Mouse (Mus musculus) layer of hippocampus, adult 2 months (tissue): ENCODE measurements around the gene Gm45623. TPM values are rescaled to one million over a fixed set of nuclear protein-coding genes. Genes with fewer than 3 reads are reported as not detected.

ENCODE experiments used
- DNase-seq, 2 experiments: peaks; one replicate each; pipeline ENCODE4 v3.0.0; 2022; ENCODE audit warnings: low spot score in 2 of 2
- H3K27ac ChIP-seq: fragments of 200-600 bp; 2 replicates; pipeline ENCODE4 v1.8.1; 2022
- H3K4me3 ChIP-seq: fragments of 200-600 bp; 2 replicates; pipeline ENCODE4 v1.8.1; 2022; ENCODE audit warnings: mild to moderate bottlenecking
- CTCF ChIP-seq: fragments of 200-600 bp; conservative IDR thresholded peaks from 2 replicates; pipeline ENCODE4 v1.8.1; 2022; ENCODE audit warnings: antibody characterized with exemption, mild to moderate bottlenecking, moderate library complexity
- total RNA-seq, 2 experiments: library from RNA; stranded (reverse); gene quantifications; 2 replicates each; pipeline ENCODE4 v1.2.3; 2021

The Gm45623 gene
- total RNA-seq, 2 experiments from 2014 or later: 0.96 to 1.6 TPM

- peak in 1 of 2 experiments; percentile 33 for DNase-seq
- TF ChIP-seq CTCF: no peak
- H3K27ac ChIP-seq: peak overlapping the region; percentile 71
- no peak overlapping the region for H3K4me3 ChIP-seq
Measured at GRCm38 (mm10) chr13:56770136-56770578, 16.5 kb upstream of the Gm45623 start.

GRCm38 (mm10) chr13:56769431-56769830 is 15.8 kb upstream of the Gm45623 start:
- DNase-seq: no peak
- Histone ChIP-seq H3K4me3 (no peak overlapping the region), H3K27ac (peak overlapping the region; percentile 57)
- no peak for TF ChIP-seq CTCF

- no peak for TF ChIP-seq CTCF
- peak overlapping the region; percentile 62 for H3K27ac ChIP-seq
- no peak for DNase-seq
- no peak overlapping the region for H3K4me3 ChIP-seq
Measured at GRCm38 (mm10) chr13:56766211-56766610, 12.6 kb upstream of the Gm45623 start.

GRCm38 (mm10) chr13:56765284-56766032 is 11.8 kb upstream of the Gm45623 start:
- Histone ChIP-seq H3K4me3 (no peak overlapping the region), H3K27ac (peak overlapping the region; percentile 62)
- TF ChIP-seq CTCF: no peak
- DNase-seq: no peak

- TF ChIP-seq CTCF: no peak
- H3K4me3 ChIP-seq: no peak overlapping the region; the same call in 1 of the 2 replicates
- no peak for DNase-seq
- H3K27ac ChIP-seq: no peak overlapping the region
Measured at GRCm38 (mm10) chr13:56762446-56763229, 9.0 kb upstream of the Gm45623 start.

- TF ChIP-seq CTCF: peak; percentile 87
- Histone ChIP-seq H3K4me3 (no peak overlapping the region), H3K27ac (no peak overlapping the region)
- peak; percentile 57 to 77 for DNase-seq
Measured at GRCm38 (mm10) chr13:56758492-56758891, 4.9 kb upstream of the Gm45623 start.

GRCm38 (mm10) chr13:56757201-56757600 is 3.6 kb upstream of the Gm45623 start:
- no peak for DNase-seq
- Histone ChIP-seq H3K27ac (no peak overlapping the region), H3K4me3 (no peak overlapping the region)
- no peak for TF ChIP-seq CTCF

GRCm38 (mm10) chr13:56755871-56756270 is 2.2 kb upstream of the Gm45623 start:
- no peak overlapping the region for H3K27ac ChIP-seq
- TF ChIP-seq CTCF: peak; percentile 67
- DNase-seq: no peak
- no peak overlapping the region for H3K4me3 ChIP-seq

GRCm38 (mm10) chr13:56752474-56753191 is 994 bp downstream of the Gm45623 start:
- no peak for DNase-seq
- peak overlapping the region; percentile 49 for H3K4me3 ChIP-seq
- no peak for TF ChIP-seq CTCF
- no peak overlapping the region for H3K27ac ChIP-seq

GRCm38 (mm10) chr13:56751774-56752173 is 1.9 kb downstream of the Gm45623 start:
- DNase-seq: no peak
- no peak for TF ChIP-seq CTCF
- Histone ChIP-seq H3K4me3 (no peak overlapping the region), H3K27ac (no peak overlapping the region)

- DNase-seq: no peak
- no peak overlapping the region for H3K4me3 ChIP-seq
- H3K27ac ChIP-seq: no peak overlapping the region
- TF ChIP-seq CTCF: no peak
Measured at GRCm38 (mm10) chr13:56749377-56749776, 4.2 kb downstream of the Gm45623 start.

- no peak for TF ChIP-seq CTCF
- Histone ChIP-seq H3K4me3 (no peak overlapping the region), H3K27ac (no peak overlapping the region)
- DNase-seq: no peak
Measured at GRCm38 (mm10) chr13:56747554-56747953, 6.1 kb downstream of the Gm45623 start.
